ENCODE assay signal across 19 mouse cellular contexts in genomic region chr10:63415850-63416249, GRCm38 (mm10). TPM values are rescaled to one million over a fixed set of nuclear protein-coding genes. Genes with fewer than 3 reads are reported as not detected.
A peak's percentile ranks its signal among the peaks of the same experiment; 100 is the strongest.
DNase-seq lines count a peak whose midpoint lies in the region; ATAC-seq and TF ChIP-seq lines count a peak whose summit lies in the region.
"Had no signal": no experiment of that assay in that cellular context is flagged by ENCODE, and none has a peak within 500 bp of the region (broad histone marks: within the 10 kb centered on the region; RNA-seq: fewer than 3 reads in every experiment).

No protein-coding gene starts in this region.

- H3K4me2 ChIP-seq in heart, embryonic 16.5 days (ENCODE audit: low read depth, low read length), result peak overlapping the region; percentile 29; the same call in 1 of the 2 replicates
- H3K4me2 ChIP-seq in lung, postnatal 0 days (replicated peaks; ENCODE audit: low read depth, low read length), result peak overlapping the region; percentile 32
- peak overlapping the region; percentile 25 for H3K4me2 ChIP-seq in neural tube, embryonic 15.5 days
- H3K4me2 ChIP-seq: limb, embryonic 15.5 days had no signal

- ATAC-seq in heart, embryonic 16.5 days (replicated peaks; ENCODE audit: extremely low read depth, insufficient read depth, low FRiP score), result no peak
- ATAC-seq in lung, postnatal 0 days, result peak; percentile 85
- ATAC-seq in hematopoietic stem cell, adult 5-6 weeks (replicated peaks in 1 of 2; ENCODE audit: insufficient read depth in 1 of 2, low FRiP score in 2 of 2, low TSS enrichment in 1 of 2, low read depth in 1 of 2, poor library complexity in 2 of 2, severe bottlenecking in 2 of 2), result peak; percentile 71 to 73; a peak in 2 of 4 replicates
- no peak for ATAC-seq in neural tube, embryonic 15.5 days (ENCODE audit: low FRiP score)
- ATAC-seq: CD4-positive, CD25-positive, alpha-beta regulatory T cell, adult 4 months; forebrain, embryonic 16.5 days had no signal

- no peaks in the 10 kb centered on the region for H3K9me3 ChIP-seq in heart, embryonic 16.5 days (replicated peaks; ENCODE audit: control insufficient read depth, low read length)
- H3K9me3 ChIP-seq in lung, postnatal 0 days (ENCODE audit: low read length), result no peaks in the 10 kb centered on the region
- no peaks in the 10 kb centered on the region for H3K9me3 ChIP-seq in neural tube, embryonic 15.5 days (replicated peaks)
- H3K9me3 ChIP-seq: limb, embryonic 15.5 days had no signal

- intact Hi-C loops in heart, postnatal 14 days (cut with DNase I), result no loop called here

- no peak overlapping the region for H3K9ac ChIP-seq in heart, embryonic 16.5 days (ENCODE audit: low read length)
- no peak overlapping the region for H3K9ac ChIP-seq in lung, postnatal 0 days (replicated peaks; ENCODE audit: low read depth)
- H3K9ac ChIP-seq in neural tube, embryonic 15.5 days (replicated peaks), result no peak overlapping the region
- H3K9ac ChIP-seq: limb, embryonic 15.5 days had no signal

- H3K27me3 ChIP-seq in heart, embryonic 16.5 days (ENCODE audit: control insufficient read depth, insufficient read depth, low read length), result no peaks in the 10 kb centered on the region
- H3K27me3 ChIP-seq in lung, postnatal 0 days (replicated peaks; ENCODE audit: insufficient read depth, low read length), result no peaks in the 10 kb centered on the region
- no peaks in the 10 kb centered on the region for H3K27me3 ChIP-seq in neural tube, embryonic 15.5 days (replicated peaks)
- H3K27me3 ChIP-seq: limb, embryonic 15.5 days had no signal

- no peak for DNase-seq in heart, postnatal 14 days
- peak; percentile 89 for DNase-seq in lung, postnatal 0 days (ENCODE audit: low spot score)
- DNase-seq in lung, postnatal 14 days, result no peak
- no peak for DNase-seq in layer of hippocampus, postnatal 36 days
- DNase-seq in cerebellum, postnatal 10 days, result no peak
- DNase-seq: adrenal gland, postnatal 36 days; cerebellum, adult 11-12 months; embryo, embryonic 11 days; gastrocnemius, postnatal 36 days; spleen, adult 18-20 months; thymus, postnatal 14 days had no signal

- no peak for TF ChIP-seq CTCF in lung, postnatal 0 days (IDR thresholded peaks at IDR 0.05)

- no peak overlapping the region for H3K27ac ChIP-seq in heart, embryonic 16.5 days (ENCODE audit: low read length)
- peak overlapping the region; percentile 27; the same call in 1 of the 2 replicates for H3K27ac ChIP-seq in lung, postnatal 0 days (ENCODE audit: low read length)
- no peak overlapping the region for H3K27ac ChIP-seq in neural tube, embryonic 15.5 days (replicated peaks)
- H3K27ac ChIP-seq: limb, embryonic 15.5 days had no signal

- no peaks in the 10 kb centered on the region for H3K4me1 ChIP-seq in heart, embryonic 16.5 days (ENCODE audit: control insufficient read depth, insufficient read depth, low read length)
- no peaks in the 10 kb centered on the region for H3K4me1 ChIP-seq in lung, postnatal 0 days (ENCODE audit: insufficient read depth, low read depth, low read length)
- no peaks in the 10 kb centered on the region for H3K4me1 ChIP-seq in neural tube, embryonic 15.5 days
- H3K4me1 ChIP-seq: limb, embryonic 15.5 days had no signal

- H3K4me3 ChIP-seq in heart, embryonic 16.5 days (ENCODE audit: low read length), result peak overlapping the region; percentile 16
- H3K4me3 ChIP-seq in lung, postnatal 0 days (ENCODE audit: low read depth, low read length), result no peak overlapping the region; the same call in 1 of the 2 replicates
- H3K4me3 ChIP-seq in neural tube, embryonic 15.5 days (replicated peaks), result no peak overlapping the region
- H3K4me3 ChIP-seq: limb, embryonic 15.5 days had no signal

- 47% methylated on average over 7 of the region's 7 CpGs for WGBS in heart, embryonic 16.5 days
- 24% methylated on average over 7 of the region's 7 CpGs for WGBS in lung, postnatal 0 days
- 64% methylated on average over 7 of the region's 7 CpGs for WGBS in neural tube, embryonic 15.5 days

- no peak for TF ChIP-seq EP300 in lung, postnatal 0 days (IDR thresholded peaks at IDR 0.05)

- no peaks in the 10 kb centered on the region for H3K36me3 ChIP-seq in heart, embryonic 16.5 days (ENCODE audit: control insufficient read depth, insufficient read depth)
- no peaks in the 10 kb centered on the region for H3K36me3 ChIP-seq in lung, postnatal 0 days (ENCODE audit: insufficient read depth, low read length)
- H3K36me3 ChIP-seq in neural tube, embryonic 15.5 days, result no peaks in the 10 kb centered on the region
- H3K36me3 ChIP-seq: limb, embryonic 15.5 days had no signal

RNA-seq across cellular contexts. Expression of gene Gm7075, which starts 5.7 kb away (rescaled TPM):
- not detected in 2 replicates for polyA plus RNA-seq in heart, embryonic 16.5 days (2015; fragmentation: Nextera tagmentation; extraction: Ambion mirVana)
- total RNA-seq in heart, postnatal 14 days (2021), result not detected
- polyA plus RNA-seq in lung, postnatal 0 days (2015; fragmentation: Nextera tagmentation; extraction: Ambion mirVana), result not detected in 2 replicates
- not detected in 2 replicates for total RNA-seq in hematopoietic stem cell, adult 5-6 weeks (2017)
- polyA plus RNA-seq in neural tube, embryonic 15.5 days (2015; fragmentation: Nextera tagmentation; extraction: Ambion mirVana), result not detected in 2 replicates
- not detected for total RNA-seq in layer of hippocampus, postnatal 36 days (2021)
- total RNA-seq: adrenal gland, postnatal 36 days; gastrocnemius, postnatal 36 days; monocyte, adult 5-6 weeks had no signal
- polyA plus RNA-seq: CD4-positive, CD25-positive, alpha-beta regulatory T cell, adult 4 months; forebrain, embryonic 16.5 days; kidney, embryonic 14.5 days; limb, embryonic 15.5 days had no signal

RNA-seq across cellular contexts. Expression of gene Ctnna3, which starts 14.0 kb away (rescaled TPM):
- 27.6 and 29.1 TPM in 2 replicates for polyA plus RNA-seq in heart, embryonic 16.5 days (2015; fragmentation: Nextera tagmentation; extraction: Ambion mirVana)
- 10 to 100 TPM; 65.4 to 65.5 TPM for total RNA-seq in heart, postnatal 14 days (2021)
- 0.19 and 0.32 TPM in 2 replicates for polyA plus RNA-seq in lung, postnatal 0 days (2015; fragmentation: Nextera tagmentation; extraction: Ambion mirVana)
- not detected in 2 replicates for total RNA-seq in hematopoietic stem cell, adult 5-6 weeks (2017)
- polyA plus RNA-seq in neural tube, embryonic 15.5 days (2015; fragmentation: Nextera tagmentation; extraction: Ambion mirVana), result 7.9 and 9.5 TPM in 2 replicates
- total RNA-seq in layer of hippocampus, postnatal 36 days (2021), result 1 to 10 TPM; 1.2 to 1.9 TPM
- total RNA-seq: monocyte, adult 5-6 weeks had no signal

RNA-seq across cellular contexts. Expression of gene Dnajc12, which starts 33.6 kb away (rescaled TPM):
- 6.6 and 7.5 TPM in 2 replicates for polyA plus RNA-seq in heart, embryonic 16.5 days (2015; fragmentation: Nextera tagmentation; extraction: Ambion mirVana)
- 1 to 10 TPM; 7.6 to 8.1 TPM for total RNA-seq in heart, postnatal 14 days (2021)
- polyA plus RNA-seq in lung, postnatal 0 days (2015; fragmentation: Nextera tagmentation; extraction: Ambion mirVana), result 18.4 and 20.0 TPM in 2 replicates
- total RNA-seq in hematopoietic stem cell, adult 5-6 weeks (2017), result 1.7 and 5.0 TPM in 2 replicates
- 25.4 and 27.5 TPM in 2 replicates for polyA plus RNA-seq in neural tube, embryonic 15.5 days (2015; fragmentation: Nextera tagmentation; extraction: Ambion mirVana)
- total RNA-seq in layer of hippocampus, postnatal 36 days (2021), result 10 to 100 TPM; 16.8 to 23.7 TPM

RNA-seq across cellular contexts. Expression of gene Sirt1, which starts 34.3 kb away (rescaled TPM):
- 2.6 and 2.7 TPM in 2 replicates for polyA plus RNA-seq in heart, embryonic 16.5 days (2015; fragmentation: Nextera tagmentation; extraction: Ambion mirVana)
- total RNA-seq in heart, postnatal 14 days (2021), result 10 to 100 TPM; 12.9 to 13.9 TPM
- polyA plus RNA-seq in lung, postnatal 0 days (2015; fragmentation: Nextera tagmentation; extraction: Ambion mirVana), result 5.4 and 5.5 TPM in 2 replicates
- total RNA-seq in hematopoietic stem cell, adult 5-6 weeks (2017), result 42.7 and 47.6 TPM in 2 replicates
- polyA plus RNA-seq in neural tube, embryonic 15.5 days (2015; fragmentation: Nextera tagmentation; extraction: Ambion mirVana), result 4.4 and 4.7 TPM in 2 replicates
- total RNA-seq in layer of hippocampus, postnatal 36 days (2021), result 10 to 100 TPM; 12.8 to 15.4 TPM

Comparison
In these comparisons a context has a peak if more than half of its experiments do, and no peak if none do; other contexts are left out.
1. ATAC-seq: peak in lung, postnatal 0 days (single experiment) and hematopoietic stem cell, adult 5-6 weeks (2 of 2); none in heart, embryonic 16.5 days (single experiment) and neural tube, embryonic 15.5 days (single experiment).
2. RNA of gene Ctnna3, which starts 14.0 kb away (total RNA-seq): 65.4 to 65.5 TPM in heart, postnatal 14 days; 1.2 to 1.9 TPM in layer of hippocampus, postnatal 36 days and not detected in hematopoietic stem cell, adult 5-6 weeks; every median in the first group is over 10 times any median in the second.
3. Peak in every context shown above with its lines, with median percentiles within 50 percentile points of each other: H3K4me2 ChIP-seq.